Mouse (Mus musculus): ENCODE data around the gene Tmem167.

DNA sequence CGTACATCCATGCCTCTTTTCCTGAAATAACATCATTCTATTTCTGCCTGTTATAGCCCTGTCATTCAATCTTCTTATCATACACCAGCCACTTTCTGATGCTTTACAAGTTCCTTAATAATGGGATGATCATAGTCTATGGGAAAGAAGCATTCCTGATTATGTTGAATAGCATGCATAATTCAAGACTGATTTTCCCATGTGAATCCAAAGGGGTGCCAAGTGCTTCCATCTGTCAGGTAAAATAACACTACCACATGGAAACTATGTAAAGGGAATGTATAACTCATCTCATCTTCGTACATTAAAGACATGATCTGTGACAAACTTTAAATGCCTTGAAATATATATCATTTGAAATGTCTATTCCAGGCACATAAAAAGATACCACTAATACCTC, 75.2 kb downstream of the Tmem167 start:
- TF ChIP-seq CTCF (IDR thresholded peaks at IDR 0.05; ENCODE audit: low read depth, low read length) = no peak
- no peak for TF ChIP-seq EP300 (IDR thresholded peaks at IDR 0.05; ENCODE audit: insufficient read depth, low read depth, low read length)
- TF ChIP-seq POLR2A (IDR thresholded peaks at IDR 0.05; ENCODE audit: insufficient read depth, low read length) = no peak
